Mouse (Mus musculus) kidney, embryonic 15.5 days (tissue): ENCODE measurements around the gene Rgs6. TPM values are rescaled to one million over a fixed set of nuclear protein-coding genes. Genes with fewer than 3 reads are reported as not detected.

Experiments
- ATAC-seq: fragments of 200-750 bp; cut with Nextera tagmentation; replicated peaks from 2 replicates; pipeline ENCODE4 v1.8.0; 2017; ENCODE audit warnings: moderate TSS enrichment; ENCODE audit not compliant: low FRiP score
- H3K27ac ChIP-seq: fragments of 300-500 bp; sonication (generic); 2 replicates; pipeline ENCODE4 v1.5.1; 2015; ENCODE audit warnings: mild to moderate bottlenecking, inconsistent platforms
- H3K27me3 ChIP-seq: fragments of 300-500 bp; sonication (generic); 2 replicates; pipeline ENCODE4 v1.6.1; 2015; ENCODE audit warnings: inconsistent platforms
- H3K36me3 ChIP-seq: fragments of 300-500 bp; sonication (generic); 2 replicates; pipeline ENCODE4 v1.6.1; 2015; ENCODE audit warnings: inconsistent platforms
- H3K4me1 ChIP-seq: fragments of 300-500 bp; sonication (generic); 2 replicates; pipeline ENCODE4 v1.6.1; 2015; ENCODE audit warnings: inconsistent platforms
- H3K4me2 ChIP-seq: fragments of 300-500 bp; sonication (generic); 2 replicates; pipeline ENCODE4 v1.6.1; 2015; ENCODE audit warnings: moderate library complexity, mild to moderate bottlenecking, inconsistent platforms
- H3K4me3 ChIP-seq: fragments of 300-500 bp; sonication (generic); replicated peaks from 2 replicates; pipeline ENCODE4 v1.5.1; 2015; ENCODE audit warnings: mild to moderate bottlenecking, inconsistent platforms
- H3K9ac ChIP-seq: fragments of 300-500 bp; sonication (generic); 2 replicates; pipeline ENCODE4 v1.6.1; 2015; ENCODE audit warnings: mild to moderate bottlenecking, inconsistent platforms
- H3K9me3 ChIP-seq: fragments of 300-500 bp; sonication (generic); replicated peaks from 2 replicates; pipeline ENCODE4 v1.6.1; 2016; ENCODE audit warnings: inconsistent platforms
- WGBS: fragments of 180-500 bp; shearing (Covaris S2); methylation state at CpG from one replicate; pipeline ENCODE4 v1.1.7; 2015; ENCODE audit warnings: mixed read lengths; 5-methylcytosine and 5-hydroxymethylcytosine counted together
- polyA plus RNA-seq: library from polyadenylated mRNA; unstranded; fragments of >200 nt; fragmentation: Nextera tagmentation; extraction: Ambion mirVana; gene quantifications from 2 replicates; pipeline ENCODE4 v1.2.1, GENCODE M21; 2015

Rgs6 gene
- polyA plus RNA-seq, 1 experiment from 2014 or later = 1.8 TPM

DNA sequence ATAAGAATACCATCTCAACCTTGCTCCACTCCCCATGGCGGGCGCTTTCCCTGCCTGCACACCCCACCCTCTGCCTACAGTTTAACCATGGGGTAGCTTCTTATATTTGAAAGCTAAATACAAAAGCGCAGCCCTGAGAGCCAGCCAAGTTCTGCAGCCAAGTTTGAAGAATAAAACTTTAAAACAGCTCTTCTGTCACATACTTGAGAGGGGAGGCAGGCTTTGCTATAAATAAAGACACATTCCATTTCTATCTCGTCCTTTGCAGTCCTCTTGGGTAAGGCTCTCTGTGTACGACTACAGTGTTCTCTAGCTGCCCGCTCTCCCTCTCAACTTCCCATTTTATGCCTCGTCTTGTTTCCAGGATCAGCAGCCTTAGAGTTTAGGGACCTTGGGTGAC lies 76.5 kb downstream of the Rgs6 start:
- no peaks in the 10 kb centered on the region for H3K9me3 ChIP-seq
- peaks cover 8% of the 10 kb centered on the region; the same call in 1 of the 2 replicates for H3K4me1 ChIP-seq
- no peak overlapping the region for H3K27ac ChIP-seq
- H3K4me2 ChIP-seq = no peak overlapping the region
- 59% methylated on average over 7 of the region's 7 CpGs for WGBS
- no peak overlapping the region for H3K9ac ChIP-seq
- H3K36me3 ChIP-seq = no peaks in the 10 kb centered on the region
- no peak overlapping the region for H3K4me3 ChIP-seq
- no peaks in the 10 kb centered on the region for H3K27me3 ChIP-seq
- ATAC-seq = no peak

DNA sequence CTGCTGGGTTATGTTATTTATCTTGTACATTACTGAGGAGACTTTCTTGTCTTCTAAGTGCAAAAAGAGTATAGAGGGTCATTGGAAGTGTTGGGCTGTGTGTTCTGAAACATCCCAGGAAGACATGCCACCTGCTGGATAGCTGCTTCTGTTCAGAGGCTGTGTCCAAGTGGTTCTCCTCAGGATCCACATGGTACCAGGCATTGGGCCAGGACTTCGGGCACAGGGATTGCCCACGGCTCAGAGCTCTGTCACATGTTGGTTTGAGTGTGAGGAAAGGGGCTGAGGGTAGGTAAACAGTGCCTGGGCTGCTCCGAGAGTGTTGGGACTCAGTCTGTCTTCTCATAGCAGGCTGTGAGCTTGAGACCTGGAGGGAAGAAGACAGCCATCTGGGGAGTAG lies 79.3 kb downstream of the Rgs6 start:
- no peaks in the 10 kb centered on the region for H3K27me3 ChIP-seq
- WGBS = 85% methylated on average over 3 of the region's 3 CpGs
- ATAC-seq = no peak
- no peaks in the 10 kb centered on the region for H3K9me3 ChIP-seq
- H3K9ac ChIP-seq = no peak overlapping the region
- peaks cover 8% of the 10 kb centered on the region; the same call in 1 of the 2 replicates for H3K4me1 ChIP-seq
- no peak overlapping the region for H3K27ac ChIP-seq
- no peak overlapping the region for H3K4me3 ChIP-seq
- H3K36me3 ChIP-seq = no peaks in the 10 kb centered on the region
- H3K4me2 ChIP-seq = no peak overlapping the region

DNA sequence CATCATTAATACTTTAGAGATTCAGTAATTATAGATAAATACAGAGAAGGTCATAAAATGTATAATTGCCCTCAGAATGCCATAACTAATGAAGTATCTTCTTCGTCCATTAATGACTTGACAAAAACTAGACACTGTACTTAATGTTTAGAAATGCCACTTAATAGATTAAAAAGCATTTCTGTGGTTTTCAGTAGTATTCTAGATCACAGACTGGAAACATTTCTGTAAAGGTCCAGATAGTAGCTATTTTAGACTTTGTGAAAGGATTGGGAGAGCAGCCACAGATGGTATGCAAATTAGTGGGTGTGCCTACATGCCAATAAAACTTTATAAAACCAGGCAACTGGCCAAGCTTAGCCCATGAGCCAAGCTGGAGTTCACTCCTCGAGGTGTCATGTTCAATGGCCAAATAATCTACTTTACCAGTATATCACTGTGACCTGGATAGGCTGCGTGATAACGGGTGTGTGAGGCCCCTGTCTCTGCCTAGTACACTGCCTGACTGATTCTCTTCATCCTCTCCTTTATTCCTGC lies 82.2 kb downstream of the Rgs6 start:
- Histone ChIP-seq H3K27ac (no peak overlapping the region), H3K27me3 (no peaks in the 10 kb centered on the region)

DNA sequence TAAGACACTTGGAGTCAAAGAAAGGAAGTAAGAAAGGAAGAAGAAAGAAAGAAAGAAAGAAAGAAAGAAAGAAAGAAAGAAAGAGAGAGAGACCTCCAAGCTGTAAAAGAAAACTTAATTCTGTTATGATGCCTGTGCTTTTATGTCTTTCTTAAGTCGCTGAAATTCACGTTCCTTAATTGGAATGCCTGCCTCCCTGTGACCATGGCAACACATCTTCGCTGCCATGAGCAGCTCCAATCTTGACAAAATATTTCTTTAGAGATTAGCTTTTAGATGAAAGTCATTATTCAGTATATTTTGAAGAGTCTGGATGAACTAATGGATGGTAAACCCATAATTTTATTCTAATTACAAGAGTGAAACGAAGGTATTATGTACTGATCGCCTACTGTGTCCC lies 83.5 kb downstream of the Rgs6 start:
- no peak overlapping the region for H3K4me2 ChIP-seq
- WGBS = 88% methylated on average over 5 of the region's 5 CpGs
- no peak for ATAC-seq
- no peaks in the 10 kb centered on the region for H3K36me3 ChIP-seq
- no peaks in the 10 kb centered on the region for H3K4me1 ChIP-seq
- no peaks in the 10 kb centered on the region for H3K27me3 ChIP-seq
- H3K4me3 ChIP-seq = no peak overlapping the region
- H3K27ac ChIP-seq = no peak overlapping the region
- H3K9ac ChIP-seq = no peak overlapping the region
- H3K9me3 ChIP-seq = no peaks in the 10 kb centered on the region

More for the DNA sequence above, 82.2 kb downstream of the Rgs6 start:
- Histone ChIP-seq H3K36me3 (no peaks in the 10 kb centered on the region), H3K4me1 (no peaks in the 10 kb centered on the region), H3K4me2 (no peak overlapping the region), H3K9ac (no peak overlapping the region), H3K4me3 (no peak overlapping the region), H3K9me3 (no peaks in the 10 kb centered on the region)
- 49% methylated on average over 4 of the region's 4 CpGs for WGBS
- ATAC-seq = no peak

DNA sequence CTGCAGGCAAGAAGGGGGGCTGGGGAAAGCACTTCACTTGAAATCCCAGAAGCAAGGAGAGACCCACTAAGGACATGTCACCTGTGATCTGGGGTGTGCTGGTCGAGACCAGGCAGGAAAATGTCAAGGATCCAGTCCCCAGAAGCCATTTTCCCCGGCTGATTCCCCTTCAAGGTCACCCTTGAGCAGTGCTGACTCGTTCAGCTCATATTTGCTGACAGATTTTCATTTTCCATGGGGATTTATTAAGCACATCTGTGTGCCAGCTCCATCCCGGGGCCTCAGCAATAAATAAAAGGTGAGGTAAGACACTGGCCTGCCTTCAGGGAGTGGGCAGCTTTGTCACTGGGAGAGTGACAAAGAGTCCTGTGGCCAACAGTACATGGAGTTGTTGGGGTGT lies 87.0 kb downstream of the Rgs6 start:
- no peaks in the 10 kb centered on the region for H3K27me3 ChIP-seq
- H3K36me3 ChIP-seq = no peaks in the 10 kb centered on the region
- no peak overlapping the region for H3K9ac ChIP-seq
- no peak overlapping the region for H3K4me3 ChIP-seq
- no peaks in the 10 kb centered on the region for H3K9me3 ChIP-seq
- no peak overlapping the region for H3K27ac ChIP-seq
- no peak for ATAC-seq
- 65% methylated on average over 4 of the region's 4 CpGs for WGBS
- no peak overlapping the region for H3K4me2 ChIP-seq
- H3K4me1 ChIP-seq = no peaks in the 10 kb centered on the region

DNA sequence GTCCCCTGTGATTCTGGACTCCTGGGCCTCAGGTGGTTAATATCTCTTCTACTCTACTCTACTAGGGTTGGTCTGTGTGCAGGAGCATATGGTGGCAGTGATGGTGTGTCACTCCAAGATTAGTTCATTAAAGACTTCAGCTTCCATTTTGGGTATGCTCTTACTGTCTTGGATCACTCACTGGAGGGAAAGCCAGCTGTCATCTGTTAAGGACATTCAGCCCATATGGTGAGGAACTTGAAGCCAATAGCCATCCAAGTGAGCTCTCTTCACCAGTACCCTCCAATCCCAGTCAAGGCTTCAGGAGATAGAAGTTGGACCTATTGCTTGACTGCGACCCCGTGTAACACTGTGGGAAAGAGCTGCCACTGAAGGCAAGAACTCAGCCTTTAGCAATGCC lies 98.9 kb downstream of the Rgs6 start:
- WGBS = 89% methylated on average over 2 of the region's 2 CpGs
- Histone ChIP-seq H3K9ac (no peak overlapping the region), H3K4me2 (no peak overlapping the region), H3K9me3 (no peaks in the 10 kb centered on the region), H3K4me1 (no peaks in the 10 kb centered on the region), H3K4me3 (no peak overlapping the region), H3K36me3 (no peaks in the 10 kb centered on the region), H3K27ac (no peak overlapping the region), H3K27me3 (no peaks in the 10 kb centered on the region)
- ATAC-seq = no peak

DNA sequence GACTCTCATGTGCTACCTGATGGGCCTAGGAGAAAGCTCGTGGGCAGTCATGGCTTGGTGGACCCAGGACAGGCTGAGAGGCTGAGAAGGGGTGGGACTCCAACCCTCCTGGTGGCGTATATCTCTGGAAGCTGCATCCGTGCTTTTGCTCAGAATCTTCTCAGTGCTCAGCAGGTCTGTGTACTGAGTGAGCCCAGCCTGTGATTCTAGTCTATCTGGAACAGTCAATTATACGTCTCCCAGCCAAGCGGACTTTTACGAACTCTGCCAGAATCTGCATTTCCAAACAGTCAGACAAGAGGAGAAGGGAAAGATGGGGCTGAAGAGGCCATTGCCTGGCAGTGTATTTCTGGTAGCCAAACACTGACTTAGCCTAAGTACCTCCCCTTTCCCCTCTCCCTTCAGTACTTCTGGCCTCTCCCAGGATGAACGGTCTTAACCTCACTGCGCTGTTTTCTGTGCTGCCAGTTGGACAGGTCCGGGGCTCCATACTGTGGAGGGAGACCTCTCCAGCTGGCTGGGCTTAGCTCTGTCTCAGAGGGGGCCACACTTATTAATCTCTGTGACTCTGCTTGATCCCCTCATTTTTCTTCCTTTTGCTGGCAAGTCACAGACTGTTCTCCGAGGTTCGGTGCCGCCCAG lies 110.9 kb downstream of the Rgs6 start:
- Histone ChIP-seq H3K9ac (no peak overlapping the region), H3K36me3 (no peaks in the 10 kb centered on the region), H3K27me3 (no peaks in the 10 kb centered on the region), H3K4me2 (no peak overlapping the region), H3K9me3 (no peaks in the 10 kb centered on the region), H3K27ac (no peak overlapping the region), H3K4me1 (0 out of 2 replicates have a peak, but pooled peaks cover 6% of the 10 kb centered on the region), H3K4me3 (no peak overlapping the region)
- no peak for ATAC-seq
- 67% methylated on average over 12 of the region's 12 CpGs for WGBS

DNA sequence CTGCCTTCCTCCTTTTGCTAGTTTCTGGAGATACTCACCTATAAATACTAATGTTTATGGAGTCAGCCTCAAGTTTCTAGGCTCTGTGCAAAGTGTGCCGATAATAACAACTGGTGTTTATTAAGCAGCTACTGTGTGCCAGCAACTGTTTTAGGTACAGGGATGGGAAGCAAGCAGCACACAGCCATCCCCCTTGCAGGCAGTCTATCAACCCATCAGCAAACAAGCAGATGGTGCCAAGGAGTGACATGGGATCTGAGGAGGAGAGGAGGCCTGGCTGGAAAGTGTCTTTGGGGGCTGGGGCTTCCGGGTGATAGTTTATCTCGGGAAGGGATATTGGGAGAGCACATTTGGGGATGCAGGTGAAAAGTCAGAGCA lies 111.4 kb downstream of the Rgs6 start:
- 73% methylated on average over 3 of the region's 3 CpGs for WGBS
- no peak for ATAC-seq
- Histone ChIP-seq H3K4me1 (0 out of 2 replicates have a peak, but pooled peaks cover 6% of the 10 kb centered on the region), H3K4me2 (no peak overlapping the region), H3K27ac (no peak overlapping the region), H3K27me3 (no peaks in the 10 kb centered on the region), H3K36me3 (no peaks in the 10 kb centered on the region), H3K9me3 (no peaks in the 10 kb centered on the region), H3K9ac (no peak overlapping the region), H3K4me3 (no peak overlapping the region)

DNA sequence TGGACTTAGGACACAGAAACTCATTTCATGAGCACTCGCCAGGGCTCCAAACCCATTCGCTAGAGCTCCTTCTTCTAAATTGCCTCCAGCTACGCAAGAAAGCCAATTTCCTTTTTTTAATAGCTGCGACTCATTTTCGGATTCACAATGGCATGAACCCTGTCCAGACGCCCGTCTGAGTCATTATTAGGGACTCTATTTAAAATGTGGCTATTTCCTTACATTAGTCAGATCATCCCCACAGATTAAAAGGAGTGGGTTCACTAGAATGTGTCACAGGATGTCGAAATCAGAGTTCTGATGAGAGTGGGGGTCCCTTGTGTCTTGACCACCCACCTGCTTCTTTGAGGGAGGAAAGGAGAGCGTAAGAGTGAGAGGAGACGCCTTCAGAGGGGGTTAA lies 112.1 kb downstream of the Rgs6 start:
- 0 out of 2 replicates have a peak, but pooled peaks cover 6% of the 10 kb centered on the region for H3K4me1 ChIP-seq
- no peak overlapping the region for H3K9ac ChIP-seq
- no peaks in the 10 kb centered on the region for H3K9me3 ChIP-seq
- H3K4me3 ChIP-seq = no peak overlapping the region
- no peaks in the 10 kb centered on the region for H3K36me3 ChIP-seq
- WGBS = 67% methylated on average over 10 of the region's 10 CpGs
- H3K27ac ChIP-seq = no peak overlapping the region
- no peak for ATAC-seq
- H3K4me2 ChIP-seq = no peak overlapping the region
- no peaks in the 10 kb centered on the region for H3K27me3 ChIP-seq

DNA sequence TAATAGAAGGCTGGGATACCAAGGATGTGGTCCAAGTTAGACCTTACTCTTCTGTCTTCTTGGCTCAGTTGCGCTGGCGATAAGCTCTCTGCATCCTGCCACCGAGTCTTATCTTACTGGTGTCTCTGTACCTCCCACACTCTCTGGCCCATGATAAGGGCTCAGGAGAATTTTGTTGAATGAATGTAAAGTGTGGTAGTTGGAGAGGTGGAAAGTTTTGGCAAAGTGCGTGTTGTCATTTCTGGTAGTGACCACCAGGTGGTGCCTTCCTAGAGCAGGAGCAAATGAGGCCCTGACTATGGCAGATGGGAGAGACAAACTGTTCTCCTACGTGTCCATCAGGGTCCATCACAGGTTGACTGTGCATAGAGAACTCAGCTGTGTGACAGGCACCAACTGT lies 112.7 kb downstream of the Rgs6 start:
- Histone ChIP-seq H3K9me3 (no peaks in the 10 kb centered on the region), H3K27ac (no peak overlapping the region), H3K36me3 (no peaks in the 10 kb centered on the region), H3K4me2 (no peak overlapping the region), H3K9ac (no peak overlapping the region), H3K27me3 (no peaks in the 10 kb centered on the region), H3K4me1 (0 out of 2 replicates have a peak, but pooled peaks cover 6% of the 10 kb centered on the region), H3K4me3 (no peak overlapping the region)
- 42% methylated on average over 5 of the region's 5 CpGs for WGBS
- ATAC-seq = no peak

DNA sequence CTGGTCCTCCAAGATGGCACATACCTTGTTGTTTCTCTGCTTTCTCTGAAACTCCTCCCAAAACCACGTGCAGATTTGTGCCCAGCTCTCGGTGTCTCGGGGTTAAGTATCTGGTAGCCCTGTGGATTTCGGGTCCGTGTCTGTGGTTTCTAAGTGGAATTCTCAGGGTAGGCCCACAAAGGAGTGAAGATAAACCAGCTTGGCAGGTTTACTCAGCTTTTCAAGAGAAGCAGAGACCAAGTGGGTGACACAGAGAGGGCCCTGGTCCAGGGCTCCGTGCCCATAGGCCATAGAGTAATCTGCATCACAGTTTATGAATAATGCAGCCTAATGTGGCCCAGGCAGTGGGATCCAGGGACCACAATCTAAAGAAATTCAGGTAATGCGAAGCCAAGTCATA lies 113.3 kb downstream of the Rgs6 start:
- Histone ChIP-seq H3K4me3 (no peak overlapping the region), H3K9me3 (no peaks in the 10 kb centered on the region), H3K36me3 (no peaks in the 10 kb centered on the region), H3K4me1 (0 out of 2 replicates have a peak, but pooled peaks cover 6% of the 10 kb centered on the region), H3K4me2 (no peak overlapping the region), H3K27me3 (no peaks in the 10 kb centered on the region), H3K9ac (no peak overlapping the region), H3K27ac (no peak overlapping the region)
- no peak for ATAC-seq
- 79% methylated on average over 7 of the region's 7 CpGs for WGBS

DNA sequence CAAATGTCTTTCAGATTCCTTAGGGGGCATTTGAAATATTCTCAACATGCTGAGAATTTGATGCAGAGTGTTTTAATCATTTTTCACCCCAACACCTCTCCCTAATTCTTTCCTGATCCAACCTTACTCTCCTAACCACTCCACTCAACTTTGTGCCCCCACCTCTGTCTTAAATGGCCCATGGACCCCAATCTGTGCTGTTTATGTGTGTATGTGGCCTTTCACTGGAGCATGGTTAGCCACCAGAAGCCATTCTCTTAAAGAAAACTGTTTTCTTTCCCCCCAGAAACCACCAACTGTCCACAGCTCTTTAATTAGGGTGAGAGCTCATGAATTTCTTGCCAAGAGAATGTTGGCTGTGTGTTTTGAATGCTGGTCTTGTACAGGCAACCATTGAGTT lies 122.3 kb downstream of the Rgs6 start:
- no peaks in the 10 kb centered on the region for H3K4me1 ChIP-seq
- H3K36me3 ChIP-seq = no peaks in the 10 kb centered on the region
- no peaks in the 10 kb centered on the region for H3K27me3 ChIP-seq
- H3K9ac ChIP-seq = no peak overlapping the region
- H3K9me3 ChIP-seq = no peaks in the 10 kb centered on the region
- ATAC-seq = no peak
- no peak overlapping the region for H3K4me3 ChIP-seq
- H3K4me2 ChIP-seq = no peak overlapping the region
- H3K27ac ChIP-seq = no peak overlapping the region

DNA sequence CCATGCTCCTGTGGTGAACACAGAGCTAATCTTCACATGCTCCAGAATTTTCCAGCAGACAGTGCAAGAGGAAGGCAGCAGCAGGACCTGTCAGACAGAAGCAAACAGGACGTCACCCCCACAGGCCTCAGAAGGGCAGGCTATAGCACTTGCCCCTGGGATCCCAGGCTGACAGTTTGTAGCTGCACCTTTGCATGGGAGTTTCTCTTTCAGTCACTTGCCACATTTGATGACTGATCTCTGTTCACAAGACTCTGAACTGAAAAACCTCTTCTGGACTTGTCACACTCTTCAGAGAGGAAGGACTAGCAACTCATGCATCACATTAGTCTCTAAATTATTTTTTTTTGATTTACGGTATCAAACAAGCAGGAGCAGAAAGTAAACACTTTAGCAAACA lies 126.2 kb downstream of the Rgs6 start:
- no peaks in the 10 kb centered on the region for H3K9me3 ChIP-seq
- no peak overlapping the region for H3K9ac ChIP-seq
- H3K27ac ChIP-seq = no peak overlapping the region
- ATAC-seq = no peak
- no peak overlapping the region for H3K4me3 ChIP-seq
- 63% methylated on average over 2 of the region's 2 CpGs for WGBS
- no peaks in the 10 kb centered on the region for H3K27me3 ChIP-seq
- no peaks in the 10 kb centered on the region for H3K4me1 ChIP-seq
- H3K4me2 ChIP-seq = no peak overlapping the region
- no peaks in the 10 kb centered on the region for H3K36me3 ChIP-seq
